Mouse (Mus musculus) cerebellum, adult 11-12 months (tissue): ENCODE data around the gene Zfp592.
A peak's percentile ranks its signal among the peaks of the same experiment; 100 is the strongest.
"Not testable (repeated sequence)": the region's sequence is repeated elsewhere in the genome, so short reads cannot be mapped to it uniquely, and the experiment has no call there.

ENCODE experiments used
- DNase-seq: peaks from one replicate; pipeline ENCODE4 v3.0.0; 2022

Gene Zfp592

DNA sequence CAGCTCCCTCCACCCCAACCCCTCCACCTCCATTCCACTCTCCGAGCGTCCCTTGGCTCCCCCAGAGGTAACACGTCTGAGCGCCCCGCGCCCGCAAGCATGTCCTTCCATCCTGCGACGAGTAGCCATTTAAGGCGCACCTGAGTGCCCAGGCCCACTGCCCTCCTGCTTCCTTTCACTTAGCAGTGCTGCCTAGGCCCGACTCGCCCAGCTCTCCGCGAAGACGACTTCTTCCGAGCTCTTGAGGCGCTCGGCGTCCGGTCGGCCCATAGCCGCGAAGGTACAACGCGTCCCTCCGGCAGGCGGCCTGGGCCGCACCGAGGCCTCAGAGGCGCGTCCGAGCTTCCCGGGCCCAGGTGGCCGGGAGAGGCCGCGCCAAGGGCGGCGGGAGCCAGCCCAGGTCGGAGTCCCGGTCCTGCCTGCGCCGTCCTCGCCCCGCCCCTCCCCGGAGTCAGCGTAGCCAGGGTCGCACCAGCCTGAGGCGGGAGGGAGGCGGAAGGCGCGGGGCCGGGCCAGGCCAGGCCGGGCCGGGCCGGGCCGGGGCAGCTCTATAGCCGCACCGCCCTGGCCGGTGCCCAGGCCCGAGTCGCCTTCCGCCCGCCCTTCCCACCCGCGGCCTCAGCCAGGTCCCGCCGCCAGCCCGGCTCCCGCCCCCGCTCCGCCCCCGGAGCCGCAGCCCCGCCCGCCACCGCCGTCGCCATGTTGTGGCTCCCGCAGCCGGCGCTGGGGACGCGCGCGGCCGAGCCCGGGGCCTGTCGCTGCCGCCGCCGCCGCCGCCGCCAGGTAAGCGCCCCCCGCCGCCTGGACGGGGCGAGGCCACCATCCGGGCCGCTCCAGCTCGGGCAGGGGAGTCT, at the start of gene Zfp592:
Zfp592 (plus strand) TSS at position 702 of the 854 bp plus-strand sequence.
- peak; percentile 82 for DNase-seq

- DNase-seq: peak; percentile 96
Measured at GRCm38 (mm10) chr7:80947445-80948350, 45.8 kb upstream of the Zfp592 start, which contains the start of gene Sec11a. TSS of gene Sec11a (minus strand) at chr7:80947780.

GRCm38 (mm10) chr7:80951461-80951860, 42.0 kb upstream of the Zfp592 start:
- DNase-seq: no peak

GRCm38 (mm10) chr7:80952140-80952539, 41.3 kb upstream of the Zfp592 start:
- no peak for DNase-seq

GRCm38 (mm10) chr7:80954251-80954650, 39.2 kb upstream of the Zfp592 start:
- DNase-seq: no peak

DNA sequence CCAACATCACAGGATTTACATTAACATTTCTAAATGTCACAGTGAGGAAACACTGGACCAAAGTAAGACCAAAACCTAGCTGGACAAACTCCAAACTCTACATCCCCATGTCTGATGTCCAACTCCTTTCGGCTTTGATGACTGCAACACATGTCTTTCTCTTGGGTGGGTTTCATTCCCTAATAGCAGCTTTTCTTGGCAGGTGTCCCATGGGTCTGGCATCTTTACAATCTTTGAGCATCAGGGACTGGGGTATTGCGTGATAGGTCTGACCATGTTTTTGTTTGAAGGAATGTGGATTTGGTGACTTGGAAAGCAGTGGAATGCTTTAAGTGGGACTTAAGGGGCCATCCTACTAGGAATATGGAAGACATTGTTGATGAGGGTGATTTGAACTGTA, 36.6 kb upstream of the Zfp592 start:
- no peak for DNase-seq

- DNase-seq: no peak
Measured at GRCm38 (mm10) chr7:80959003-80959402, 34.5 kb upstream of the Zfp592 start.

DNA sequence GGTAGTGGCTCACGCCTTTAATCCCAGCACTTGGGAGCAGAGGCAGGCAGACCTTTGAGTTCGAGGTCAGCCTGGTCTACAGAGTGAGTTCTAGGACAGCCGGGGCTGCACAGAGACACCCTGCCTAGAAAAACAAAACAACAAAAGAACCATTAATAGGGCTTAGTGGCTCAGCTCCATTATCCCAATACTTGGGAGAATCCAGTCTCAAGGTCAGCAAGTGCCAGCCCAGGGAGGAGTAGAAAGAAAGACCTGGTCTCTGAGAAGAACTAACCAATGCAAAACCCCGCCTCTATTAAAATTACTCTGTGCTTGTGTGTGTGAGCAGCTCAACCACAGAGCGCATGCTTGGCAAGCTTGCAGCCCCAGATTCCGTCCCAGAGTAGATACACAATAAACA, 30.7 kb upstream of the Zfp592 start:
- no peak for DNase-seq

DNA sequence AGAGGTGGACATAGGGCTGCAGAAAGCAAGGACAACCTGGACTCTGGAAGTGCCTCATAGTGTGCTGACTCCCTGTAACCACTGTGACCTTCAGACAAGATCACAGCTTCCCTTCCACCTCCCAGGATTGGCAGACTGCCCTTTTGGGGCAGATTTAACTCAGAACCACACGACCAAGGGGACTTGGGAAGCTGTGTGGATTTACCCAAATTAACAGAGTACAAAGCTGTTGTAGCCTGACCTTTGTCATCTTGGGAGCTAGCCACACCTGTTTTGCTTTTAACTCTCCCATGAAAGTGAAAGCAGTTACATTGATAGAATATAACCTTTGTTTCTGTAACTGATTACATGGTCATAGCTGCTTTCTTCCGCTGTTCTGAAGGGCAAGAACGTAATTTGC, 22.6 kb upstream of the Zfp592 start:
- no peak for DNase-seq

- no peak for DNase-seq
Measured at GRCm38 (mm10) chr7:80971419-80971818, 22.1 kb upstream of the Zfp592 start.

GRCm38 (mm10) chr7:80972082-80972481, 21.4 kb upstream of the Zfp592 start:
- no peak for DNase-seq

DNA sequence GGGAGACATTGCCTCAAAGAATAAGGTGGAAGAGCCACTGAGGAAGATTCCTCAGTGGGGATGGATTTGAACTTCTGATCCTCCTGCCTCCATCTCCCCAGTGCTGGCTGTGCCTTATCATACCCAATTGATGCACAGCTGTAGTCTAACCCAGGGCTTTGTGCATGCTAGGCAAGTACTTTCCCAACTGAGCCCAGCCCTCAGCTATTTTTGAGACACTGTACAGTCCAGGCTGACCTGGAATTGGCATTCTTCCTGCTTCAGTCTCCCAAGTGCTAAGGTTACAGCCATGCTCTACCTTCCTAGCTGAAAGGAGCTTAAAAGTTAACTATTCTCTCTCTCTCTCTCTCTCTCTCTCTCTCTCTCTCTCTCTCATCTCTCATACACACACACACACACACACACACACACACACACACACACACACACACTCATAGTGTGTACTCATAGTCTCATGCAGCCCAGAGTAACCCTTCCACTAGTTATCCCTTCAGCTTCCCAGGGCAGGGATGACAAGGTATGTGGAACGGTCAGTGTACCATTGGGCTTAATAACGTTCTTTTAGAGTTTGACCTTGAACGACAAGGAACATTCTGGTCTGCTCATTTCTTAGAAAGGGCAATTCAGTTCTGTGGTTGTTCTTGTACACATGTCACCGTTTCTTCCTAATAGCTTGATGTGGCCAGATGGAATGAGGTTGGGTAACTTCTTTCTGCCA, 20.4 kb upstream of the Zfp592 start:
- not testable (repeated sequence) for DNase-seq

GRCm38 (mm10) chr7:80973638-80974015, 19.9 kb upstream of the Zfp592 start:
- not testable (repeated sequence) for DNase-seq

DNA sequence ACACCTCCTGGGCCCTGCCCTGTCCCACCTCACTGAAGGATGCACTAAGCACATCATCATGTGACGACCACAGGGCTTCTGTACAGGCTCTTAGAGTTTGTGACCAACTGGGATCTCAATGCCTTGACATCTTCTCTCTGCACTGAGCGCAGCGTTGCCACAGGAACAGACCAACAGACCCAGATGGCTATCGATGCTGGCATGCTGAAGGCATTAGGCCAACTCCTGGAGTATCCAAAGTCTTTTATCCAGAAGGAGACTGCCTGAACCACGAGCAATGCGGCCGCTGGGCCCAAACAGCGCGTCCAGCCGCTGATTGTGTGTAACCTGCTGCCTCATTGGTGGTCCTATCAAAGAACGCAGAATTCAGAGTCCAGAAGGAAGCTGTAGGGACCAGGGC, 12.9 kb upstream of the Zfp592 start:
- DNase-seq: no peak

- DNase-seq: no peak
Measured at GRCm38 (mm10) chr7:80986458-80987187, 6.9 kb upstream of the Zfp592 start.

DNA sequence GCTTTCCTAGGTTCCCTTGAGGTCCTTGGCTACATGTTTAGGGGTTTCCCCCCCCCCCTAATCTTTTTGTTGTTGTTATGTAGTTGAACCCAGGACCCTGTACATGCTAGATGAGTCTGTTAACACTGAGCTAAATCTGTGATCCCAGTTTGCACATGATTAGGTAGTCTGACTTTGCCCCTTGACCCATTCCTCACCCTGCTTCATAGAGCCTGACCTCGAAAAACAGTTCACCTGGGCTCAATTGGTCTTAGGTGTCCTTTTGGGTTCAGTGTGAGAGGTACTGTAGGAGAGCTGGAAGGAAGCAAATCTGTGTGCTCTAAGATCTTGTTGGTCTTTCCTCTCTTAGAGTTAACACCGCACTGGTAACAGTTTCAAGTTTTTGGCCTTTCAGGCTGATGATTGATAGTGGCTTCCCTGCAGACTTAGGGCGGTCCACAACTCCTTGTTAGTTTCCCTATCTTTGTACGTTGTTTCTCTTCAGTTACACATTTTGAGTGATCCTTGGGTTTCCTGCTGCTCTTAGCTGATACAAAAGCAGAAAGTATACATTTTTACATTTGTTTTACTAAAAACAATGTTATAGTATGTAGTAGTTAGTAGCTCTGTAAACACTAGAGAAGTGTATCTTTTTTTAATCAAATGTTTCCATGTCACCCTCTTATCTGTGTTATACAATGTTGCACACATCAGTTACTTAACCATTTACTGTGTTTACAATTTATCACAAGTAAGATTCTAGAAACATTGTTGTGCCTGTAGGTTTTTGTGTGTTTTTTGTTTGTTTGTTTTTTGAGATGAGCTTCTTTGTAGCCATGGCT, 5.5 kb upstream of the Zfp592 start:
- DNase-seq: no peak

- DNase-seq: no peak
Measured at GRCm38 (mm10) chr7:80990276-80990675, 3.2 kb upstream of the Zfp592 start.

GRCm38 (mm10) chr7:80991589-80991988, 1.9 kb upstream of the Zfp592 start:
- no peak for DNase-seq

DNA sequence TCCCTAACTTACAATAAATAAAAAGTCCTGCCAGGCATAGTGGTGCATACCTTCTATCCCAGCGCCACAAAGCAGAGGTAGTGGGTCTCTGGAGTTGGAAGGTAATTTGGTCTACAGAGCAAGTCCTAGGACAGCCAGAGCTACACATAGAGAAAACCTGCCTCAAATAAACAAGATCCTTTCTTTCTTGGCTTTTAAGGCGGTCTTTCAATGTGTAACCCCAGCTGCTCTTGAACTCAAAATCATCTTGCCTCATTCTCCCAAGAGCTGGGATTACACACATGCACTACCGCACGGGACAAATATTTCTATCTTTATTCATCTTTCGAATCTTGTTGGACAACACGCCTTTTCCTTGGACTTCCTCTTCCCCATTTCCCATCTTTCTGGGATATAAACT, 1.4 kb upstream of the Zfp592 start:
- no peak for DNase-seq

GRCm38 (mm10) chr7:80992631-80992979, 876 bp upstream of the Zfp592 start:
- peak; percentile 59 for DNase-seq

DNA sequence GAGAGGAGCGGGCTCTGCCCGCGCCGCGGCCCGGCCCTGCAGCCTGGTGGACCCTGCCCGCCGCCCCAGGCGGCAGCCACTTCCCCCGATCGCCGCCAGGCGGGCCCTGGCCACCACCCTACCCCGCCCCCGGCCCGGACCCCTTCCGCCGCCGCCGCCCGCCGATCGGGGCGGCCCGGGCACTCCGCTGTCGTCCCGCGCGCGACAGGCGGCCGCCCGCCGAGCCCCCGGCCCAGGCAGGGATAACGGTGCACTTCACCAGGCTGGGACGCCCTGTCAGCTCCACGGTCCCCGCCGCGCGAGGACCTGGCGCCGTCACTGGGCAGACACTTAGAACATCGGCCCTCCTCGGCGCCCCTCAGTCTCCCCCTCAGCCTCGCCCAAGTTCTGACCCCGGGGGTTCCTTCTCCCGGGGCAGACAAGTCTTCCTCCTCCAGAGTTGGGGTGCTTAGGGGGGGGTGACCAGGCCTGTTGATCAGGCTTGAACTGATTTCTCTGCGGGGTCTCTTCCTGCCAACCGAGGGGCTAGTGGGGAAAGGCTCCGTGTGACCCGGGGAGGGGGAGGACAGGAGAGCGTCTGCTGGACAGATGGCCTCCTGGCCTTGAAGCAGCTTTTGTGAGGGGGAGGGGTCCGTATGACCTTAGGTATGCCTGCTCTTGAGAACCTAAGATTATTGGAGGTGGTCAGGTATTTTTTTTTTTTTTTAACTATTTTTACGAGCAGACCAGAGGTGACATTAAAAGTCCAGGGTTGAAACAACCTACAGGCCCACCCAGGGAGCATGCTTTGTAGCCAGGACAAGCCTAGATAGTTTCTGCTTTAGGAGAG, 567 bp downstream of the Zfp592 start:
- DNase-seq: peak; percentile 68
